11 mouse cellular contexts compared by ENCODE assay signal in the genomic region with DNA sequence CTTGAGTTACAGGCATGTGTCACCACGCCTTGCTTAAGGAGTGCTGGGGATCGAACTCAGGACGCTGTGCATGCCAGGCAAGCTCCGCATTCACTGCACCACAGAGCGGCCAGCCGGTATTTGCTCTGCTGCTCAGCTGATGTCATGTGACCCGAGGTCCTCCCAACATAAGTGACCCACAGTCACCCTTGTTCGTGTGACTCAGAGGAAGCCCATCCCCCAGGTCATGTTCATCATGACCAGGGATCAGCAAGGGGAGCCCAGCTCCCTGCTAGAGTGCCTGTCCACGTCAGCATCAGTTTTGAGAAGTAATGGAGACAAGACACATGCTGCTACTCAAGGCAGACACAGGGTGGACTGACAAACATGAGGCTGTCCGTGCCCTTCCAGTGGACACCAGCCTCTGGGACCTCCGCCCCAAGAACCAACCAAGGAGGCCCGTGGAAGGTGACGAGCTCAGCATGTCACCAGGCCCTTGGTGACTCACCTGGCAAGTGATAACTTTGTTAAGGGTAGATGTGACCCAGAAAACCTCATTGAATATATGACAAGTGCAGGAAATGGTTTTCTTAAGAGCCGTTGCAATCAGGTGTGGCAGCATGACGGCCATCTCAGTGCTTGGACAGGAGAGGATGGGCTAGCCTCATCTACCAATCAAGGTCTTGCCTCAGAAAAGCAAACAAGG. TPM values are rescaled to one million over a fixed set of nuclear protein-coding genes. Genes with fewer than 3 reads are reported as not detected.
DNase-seq lines count a peak whose midpoint lies in the region; ATAC-seq and TF ChIP-seq lines count a peak whose summit lies in the region.
"Had no signal": no experiment of that assay in that cellular context is flagged by ENCODE, and none has a peak within 500 bp of the region (broad histone marks: within the 10 kb centered on the region; RNA-seq: fewer than 3 reads in every experiment).

No protein-coding gene starts in this region.

- peaks cover 17% of the 10 kb centered on the region for H3K4me1 ChIP-seq in kidney, embryonic 15.5 days
- peaks cover 11% of the 10 kb centered on the region for H3K4me1 ChIP-seq in spleen, adult 2 months (ENCODE audit: control insufficient read depth, insufficient read depth, insufficient read length)
- H3K4me1 ChIP-seq in liver, postnatal 0 days (ENCODE audit: insufficient read depth) = peaks cover 4% of the 10 kb centered on the region; the same call in 1 of the 2 replicates
- H3K4me1 ChIP-seq in embryonic facial prominence, embryonic 10.5 days = peaks cover 10% of the 10 kb centered on the region; the same call in 1 of the 2 replicates
- H3K4me1 ChIP-seq in forebrain, embryonic 15.5 days = no peaks in the 10 kb centered on the region

- H3K9ac ChIP-seq in kidney, embryonic 15.5 days = no peak overlapping the region
- H3K9ac ChIP-seq in liver, postnatal 0 days (replicated peaks) = no peak overlapping the region
- no peak overlapping the region for H3K9ac ChIP-seq in forebrain, embryonic 15.5 days (replicated peaks)

- TF ChIP-seq EP300 in liver, postnatal 0 days (IDR thresholded peaks at IDR 0.05; ENCODE audit: low read depth) = no peak

- no peak for TF ChIP-seq POLR2A in spleen, adult 2 months (IDR thresholded peaks at IDR 0.05; ENCODE audit: low read depth, low read length)

- no peak overlapping the region for H3K4me3 ChIP-seq in kidney, embryonic 15.5 days (replicated peaks)
- H3K4me3 ChIP-seq in spleen, adult 2 months (ENCODE audit: extremely low read depth, insufficient read depth, insufficient read length) = no peak overlapping the region
- no peak overlapping the region for H3K4me3 ChIP-seq in liver, postnatal 0 days (ENCODE audit: low read depth, low read length)
- no peak overlapping the region for H3K4me3 ChIP-seq in embryonic facial prominence, embryonic 10.5 days
- H3K4me3 ChIP-seq in forebrain, embryonic 15.5 days = no peak overlapping the region

- DNase-seq in kidney, postnatal 25 days = no peak
- DNase-seq in spleen, adult 2 months (ENCODE audit: low read depth in 1 of 2, low spot score in 2 of 2) = no peak
- no peak for DNase-seq in spleen, adult 12 weeks (ENCODE audit: low spot score)
- DNase-seq in liver, postnatal 0 days = peak; percentile 47
- DNase-seq in embryonic facial prominence, embryonic 10.5 days (ENCODE audit: low spot score) = no peak
- DNase-seq: cerebellum, adult 11 months; heart, postnatal 14 days; lung, postnatal 36 days had no signal

- no peak for ATAC-seq in kidney, embryonic 15.5 days (replicated peaks; ENCODE audit: low FRiP score)
- peak; percentile 70 for ATAC-seq in liver, postnatal 0 days
- ATAC-seq in forebrain, embryonic 15.5 days (replicated peaks) = no peak
- ATAC-seq: midbrain, embryonic 16.5 days had no signal

- 0 out of 2 replicates have a peak, but pooled peaks cover 4% of the 10 kb centered on the region for H3K27me3 ChIP-seq in kidney, embryonic 15.5 days
- H3K27me3 ChIP-seq in spleen, adult 2 months (ENCODE audit: control insufficient read depth, insufficient read depth, low read length) = no peaks in the 10 kb centered on the region
- H3K27me3 ChIP-seq in liver, postnatal 0 days (ENCODE audit: insufficient read depth, low read length) = no peaks in the 10 kb centered on the region
- H3K27me3 ChIP-seq in embryonic facial prominence, embryonic 10.5 days (replicated peaks; ENCODE audit: low read depth, poor library complexity, severe bottlenecking) = no peaks in the 10 kb centered on the region
- no peaks in the 10 kb centered on the region for H3K27me3 ChIP-seq in forebrain, embryonic 15.5 days

- WGBS in kidney, embryonic 15.5 days = 74% methylated on average over 15 of the region's 15 CpGs
- 75% methylated on average over 15 of the region's 15 CpGs for WGBS in spleen, adult 2 months
- WGBS in liver, postnatal 0 days (ENCODE audit: insufficient replicate concordance) = 57% methylated on average over 15 of the region's 15 CpGs
- WGBS in embryonic facial prominence, embryonic 10.5 days = 82% methylated on average over 15 of the region's 15 CpGs
- WGBS in forebrain, embryonic 15.5 days = 85% methylated on average over 15 of the region's 15 CpGs

- no peaks in the 10 kb centered on the region for H3K36me3 ChIP-seq in kidney, embryonic 15.5 days
- H3K36me3 ChIP-seq in spleen, adult 2 months (ENCODE audit: control insufficient read depth, insufficient read depth, low read length) = no peaks in the 10 kb centered on the region
- no peaks in the 10 kb centered on the region for H3K36me3 ChIP-seq in liver, postnatal 0 days (replicated peaks; ENCODE audit: insufficient read depth, low read length)
- H3K36me3 ChIP-seq in embryonic facial prominence, embryonic 10.5 days (replicated peaks) = no peaks in the 10 kb centered on the region
- no peaks in the 10 kb centered on the region for H3K36me3 ChIP-seq in forebrain, embryonic 15.5 days

- no peaks in the 10 kb centered on the region for H3K9me3 ChIP-seq in kidney, embryonic 15.5 days (replicated peaks)
- H3K9me3 ChIP-seq in liver, postnatal 0 days (ENCODE audit: low read length) = no peaks in the 10 kb centered on the region
- H3K9me3 ChIP-seq in embryonic facial prominence, embryonic 10.5 days = no peaks in the 10 kb centered on the region
- no peaks in the 10 kb centered on the region for H3K9me3 ChIP-seq in forebrain, embryonic 15.5 days

- H3K27ac ChIP-seq in kidney, embryonic 15.5 days = peak overlapping the region; percentile 47; the same call in 1 of the 2 replicates
- peak overlapping the region; percentile 20; the same call in 1 of the 2 replicates for H3K27ac ChIP-seq in spleen, adult 2 months (ENCODE audit: insufficient read depth, low read length)
- 0 out of 2 replicates have a peak overlapping the region, but pooled peaks have one; percentile 67 for H3K27ac ChIP-seq in liver, postnatal 0 days (ENCODE audit: low read depth)
- no peak overlapping the region for H3K27ac ChIP-seq in embryonic facial prominence, embryonic 10.5 days (replicated peaks)
- no peak overlapping the region for H3K27ac ChIP-seq in forebrain, embryonic 15.5 days (replicated peaks)

- H3K4me2 ChIP-seq in kidney, embryonic 15.5 days = no peak overlapping the region
- no peak overlapping the region for H3K4me2 ChIP-seq in liver, postnatal 0 days (ENCODE audit: low read depth, low read length)
- H3K4me2 ChIP-seq in forebrain, embryonic 15.5 days (replicated peaks) = no peak overlapping the region

- TF ChIP-seq CTCF in spleen, adult 2 months (IDR thresholded peaks at IDR 0.05; ENCODE audit: extremely low read depth, insufficient read depth, insufficient read length, insufficient replicate concordance) = no peak
- TF ChIP-seq CTCF in liver, postnatal 0 days (IDR thresholded peaks at IDR 0.05; ENCODE audit: low read depth) = no peak

RNA-seq across cellular contexts. Expression of a gene that starts 20.0 kb away (rescaled TPM):
- polyA plus RNA-seq in kidney, embryonic 15.5 days (2015; fragmentation: Nextera tagmentation; extraction: Ambion mirVana) = 9.6 and 11.5 TPM in 2 replicates
- 255 and 267 TPM in 2 replicates for polyA plus RNA-seq in spleen, adult 2 months (2012; rRNA removed)
- 28.3 and 31.8 TPM in 2 replicates for polyA plus RNA-seq in liver, postnatal 0 days (2015; fragmentation: Nextera tagmentation; extraction: Ambion mirVana)
- 4.6 and 5.8 TPM in 2 replicates for polyA plus RNA-seq in embryonic facial prominence, embryonic 10.5 days (2016; fragmentation: Nextera tagmentation; extraction: Ambion mirVana)
- 4.0 and 4.8 TPM in 2 replicates for polyA plus RNA-seq in forebrain, embryonic 15.5 days (2015; fragmentation: Nextera tagmentation; extraction: Ambion mirVana)

RNA-seq across cellular contexts. Expression of a gene that starts 47.8 kb away (rescaled TPM):
- 250 and 266 TPM in 2 replicates for polyA plus RNA-seq in kidney, embryonic 15.5 days (2015; fragmentation: Nextera tagmentation; extraction: Ambion mirVana)
- 45.7 and 75.1 TPM in 2 replicates for polyA plus RNA-seq in spleen, adult 2 months (2012; rRNA removed)
- 81.1 and 83.9 TPM in 2 replicates for polyA plus RNA-seq in liver, postnatal 0 days (2015; fragmentation: Nextera tagmentation; extraction: Ambion mirVana)
- 388 and 400 TPM in 2 replicates for polyA plus RNA-seq in embryonic facial prominence, embryonic 10.5 days (2016; fragmentation: Nextera tagmentation; extraction: Ambion mirVana)
- polyA plus RNA-seq in forebrain, embryonic 15.5 days (2015; fragmentation: Nextera tagmentation; extraction: Ambion mirVana) = 168 and 178 TPM in 2 replicates

RNA-seq across cellular contexts. Expression of a gene that starts 48.1 kb away (rescaled TPM):
- 1,138 and 1,220 TPM in 2 replicates for polyA plus RNA-seq in kidney, embryonic 15.5 days (2015; fragmentation: Nextera tagmentation; extraction: Ambion mirVana)
- polyA plus RNA-seq in spleen, adult 2 months (2012; rRNA removed) = 437 and 535 TPM in 2 replicates
- 1,191 and 1,240 TPM in 2 replicates for polyA plus RNA-seq in liver, postnatal 0 days (2015; fragmentation: Nextera tagmentation; extraction: Ambion mirVana)
- polyA plus RNA-seq in embryonic facial prominence, embryonic 10.5 days (2016; fragmentation: Nextera tagmentation; extraction: Ambion mirVana) = 874 and 883 TPM in 2 replicates
- polyA plus RNA-seq in forebrain, embryonic 15.5 days (2015; fragmentation: Nextera tagmentation; extraction: Ambion mirVana) = 971 and 990 TPM in 2 replicates

RNA-seq across cellular contexts. Expression of a gene that starts 48.3 kb away (rescaled TPM):
- polyA plus RNA-seq in kidney, embryonic 15.5 days (2015; fragmentation: Nextera tagmentation; extraction: Ambion mirVana) = 2.8 and 3.0 TPM in 2 replicates
- 0.18 and 2.8 TPM in 2 replicates for polyA plus RNA-seq in spleen, adult 2 months (2012; rRNA removed)
- 0.58 and 1.4 TPM in 2 replicates for polyA plus RNA-seq in liver, postnatal 0 days (2015; fragmentation: Nextera tagmentation; extraction: Ambion mirVana)
- polyA plus RNA-seq in embryonic facial prominence, embryonic 10.5 days (2016; fragmentation: Nextera tagmentation; extraction: Ambion mirVana) = 3.7 and 4.2 TPM in 2 replicates
- polyA plus RNA-seq in forebrain, embryonic 15.5 days (2015; fragmentation: Nextera tagmentation; extraction: Ambion mirVana) = 6.6 and 7.3 TPM in 2 replicates

Comparison
In these comparisons a context has a peak if more than half of its experiments do, and no peak if none do; other contexts are left out.
1. H3K27ac ChIP-seq: peak in kidney, embryonic 15.5 days (single experiment), spleen, adult 2 months (single experiment) and liver, postnatal 0 days (single experiment); none in embryonic facial prominence, embryonic 10.5 days (single experiment) and forebrain, embryonic 15.5 days (single experiment).